Mouse (Mus musculus) C2C12 (cell line): ENCODE data around the gene Gm20388.

Source experiments
- CEBPB ChIP-seq: IDR thresholded peaks from one replicate; pipeline ENCODE4 v1.6.1; 2011; ENCODE audit warnings: low read depth, mild to moderate bottlenecking, control low read depth, moderate library complexity
- CTCF ChIP-seq: IDR thresholded peaks from one replicate; pipeline ENCODE4 v1.5.1; 2011; ENCODE audit not compliant: control insufficient read depth, insufficient read depth, insufficient read length
- FOSL1 ChIP-seq: IDR thresholded peaks from one replicate; pipeline ENCODE4 v1.8.0; 2011; ENCODE audit warnings: mild to moderate bottlenecking, low read length; ENCODE audit not compliant: poor library complexity, insufficient read depth, severe bottlenecking
- MAX ChIP-seq: IDR thresholded peaks from one replicate; pipeline ENCODE4 v1.6.1; 2011; ENCODE audit warnings: mild to moderate bottlenecking, control low read depth
- MYOD1 ChIP-seq: IDR thresholded peaks from one replicate; pipeline ENCODE4 v1.6.1; 2011; ENCODE audit warnings: low read depth; ENCODE audit not compliant: control insufficient read depth, insufficient read length
- MYOG ChIP-seq: IDR thresholded peaks from one replicate; pipeline ENCODE4 v1.6.1; 2011; ENCODE audit not compliant: control insufficient read depth, insufficient read length; ENCODE audit errors: extremely low read depth
- USF1 ChIP-seq: IDR thresholded peaks from one replicate; pipeline ENCODE4 v1.6.1; 2011; ENCODE audit warnings: low read depth, mild to moderate bottlenecking, control low read depth, moderate library complexity

DNA sequence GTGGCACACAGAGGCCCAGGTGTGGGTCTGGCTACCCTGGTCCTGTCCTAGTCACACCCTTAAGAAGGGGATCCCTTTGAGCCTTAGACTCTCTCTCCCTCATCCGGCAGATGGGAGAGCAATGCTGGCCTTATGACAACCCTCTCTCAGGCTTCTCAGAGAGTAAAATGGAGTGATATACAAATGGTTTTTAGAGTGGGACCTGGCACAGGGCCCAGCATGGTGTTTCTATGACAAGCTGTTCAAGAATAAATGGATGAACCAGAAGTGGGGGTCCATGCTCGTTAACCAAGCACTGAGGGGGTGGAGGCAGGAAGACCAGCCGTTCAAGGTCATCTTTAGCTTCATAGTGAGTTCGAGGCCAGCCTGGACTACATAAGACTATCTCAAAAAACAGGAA, 4281.6 kb downstream of the Gm20388 start:
- TF ChIP-seq CTCF (no peak), USF1 (no peak), CEBPB (no peak), MAX (no peak), MYOG (no peak), MYOD1 (no peak), FOSL1 (no peak)
